Mouse (Mus musculus) ES-Bruce4 (cell line): ENCODE results near the gene Gm21304. TPM values are rescaled to one million over a fixed set of nuclear protein-coding genes. Genes with fewer than 3 reads are reported as not detected.
"Not testable (repeated sequence)": the region's sequence is repeated elsewhere in the genome, so short reads cannot be mapped to it uniquely, and the experiment has no call there.

ENCODE experiments used
- H3K27ac ChIP-seq: 2 replicates; pipeline ENCODE4 v1.5.1; 2012; ENCODE audit warnings: low read length, inconsistent platforms; ENCODE audit not compliant: insufficient read depth
- H3K27me3 ChIP-seq: 2 replicates; pipeline ENCODE4 v1.6.1; 2012; ENCODE audit warnings: mild to moderate bottlenecking, low read length, inconsistent platforms; ENCODE audit not compliant: control insufficient read depth, poor library complexity, insufficient read depth, severe bottlenecking
- H3K36me3 ChIP-seq: 2 replicates; pipeline ENCODE4 v1.6.1; 2012; ENCODE audit warnings: inconsistent platforms, mild to moderate bottlenecking, low read length, moderate library complexity; ENCODE audit not compliant: control insufficient read depth, poor library complexity, insufficient read depth, severe bottlenecking
- H3K4me1 ChIP-seq: one replicate; pipeline ENCODE4 v1.8.1; 2011; ENCODE audit warnings: low read length; ENCODE audit not compliant: control insufficient read depth, insufficient read depth
- H3K4me3 ChIP-seq: 2 replicates; pipeline ENCODE4 v1.5.1; 2011; ENCODE audit warnings: low read depth, mild to moderate bottlenecking, low read length
- H3K9ac ChIP-seq: 2 replicates; pipeline ENCODE4 v1.6.1; 2012; ENCODE audit warnings: low read depth, mild to moderate bottlenecking, inconsistent platforms; ENCODE audit not compliant: poor library complexity, severe bottlenecking
- H3K9me3 ChIP-seq: replicated peaks from 2 replicates; pipeline ENCODE4 v1.6.1; 2012; ENCODE audit warnings: mild to moderate bottlenecking, low read length, inconsistent platforms; ENCODE audit not compliant: control insufficient read depth, poor library complexity, insufficient read depth, severe bottlenecking
- polyA plus RNA-seq: library from polyadenylated mRNA; stranded (reverse); fragments of >200 nt; gene quantifications from 2 replicates; pipeline ENCODE4 v1.2.4, GENCODE M21; 2011; ENCODE audit warnings: low read depth; ENCODE audit not compliant: missing spikeins, insufficient read depth, insufficient read length

The Gm21304 gene
- not detected in 2 replicates for polyA plus RNA-seq

- H3K27me3 ChIP-seq, H3K36me3 ChIP-seq, H3K9ac ChIP-seq, H3K4me1 ChIP-seq, H3K9me3 ChIP-seq, H3K4me3 ChIP-seq, H3K27ac ChIP-seq: not testable (repeated sequence)
Measured at GRCm38 (mm10) chr10:104168215-104168614, at the start of gene Gm21304. Gm21304 (plus strand) TSS chr10:104168515.

GRCm38 (mm10) chr10:104142687-104143086 lies 25.6 kb upstream of the Gm21304 start, which contains the start of gene Gm21293:
Gm21293 (plus strand) TSS chr10:104142987.
- H3K4me3 ChIP-seq, H3K9me3 ChIP-seq, H3K27me3 ChIP-seq, H3K36me3 ChIP-seq, H3K9ac ChIP-seq, H3K4me1 ChIP-seq, H3K27ac ChIP-seq: not testable (repeated sequence)

- H3K9me3 ChIP-seq, H3K27ac ChIP-seq, H3K4me1 ChIP-seq, H3K4me3 ChIP-seq, H3K27me3 ChIP-seq, H3K9ac ChIP-seq, H3K36me3 ChIP-seq: not testable (repeated sequence)
Measured at GRCm38 (mm10) chr10:104151197-104151596, 17.1 kb upstream of the Gm21304 start, which contains the start of gene Gm6763. Gm6763 (plus strand) TSS chr10:104151497.

GRCm38 (mm10) chr10:104159706-104160105 lies 8.6 kb upstream of the Gm21304 start, which contains the start of gene Gm8764:
Gm8764 (plus strand) TSS chr10:104160006.
- not testable (repeated sequence) for H3K4me1 ChIP-seq, H3K9ac ChIP-seq, H3K27ac ChIP-seq, H3K9me3 ChIP-seq, H3K36me3 ChIP-seq, H3K4me3 ChIP-seq, H3K27me3 ChIP-seq

- not testable (repeated sequence) for H3K9ac ChIP-seq, H3K27me3 ChIP-seq, H3K36me3 ChIP-seq, H3K9me3 ChIP-seq, H3K4me3 ChIP-seq, H3K4me1 ChIP-seq, H3K27ac ChIP-seq
Measured at GRCm38 (mm10) chr10:104176724-104177123, 8.4 kb downstream of the Gm21304 start, which contains the start of gene Gm21312. Gm21312 (plus strand) TSS chr10:104177024.

GRCm38 (mm10) chr10:104185233-104185632 lies 16.9 kb downstream of the Gm21304 start, which contains the start of gene Gm20765:
Gm20765 (plus strand) TSS chr10:104185533.
- not testable (repeated sequence) for H3K4me3 ChIP-seq, H3K27me3 ChIP-seq, H3K36me3 ChIP-seq, H3K9me3 ChIP-seq, H3K4me1 ChIP-seq, H3K9ac ChIP-seq, H3K27ac ChIP-seq

- not testable (repeated sequence) for H3K27ac ChIP-seq, H3K4me1 ChIP-seq, H3K9ac ChIP-seq, H3K36me3 ChIP-seq, H3K27me3 ChIP-seq, H3K4me3 ChIP-seq, H3K9me3 ChIP-seq
Measured at GRCm38 (mm10) chr10:104193742-104194141, 25.4 kb downstream of the Gm21304 start, which contains the start of gene Gm4340. Gm4340 (plus strand) TSS chr10:104194042.
